In genomic region chr7:99360803-99361414, GRCm38 (mm10) we compare ENCODE assay signal across 8 mouse cellular contexts. TPM values are rescaled to one million over a fixed set of nuclear protein-coding genes. Genes with fewer than 3 reads are reported as not detected.
DNase-seq lines count a peak whose midpoint lies in the region; ATAC-seq and TF ChIP-seq lines count a peak whose summit lies in the region.

No protein-coding gene starts in this region.

- no peak overlapping the region for H3K4me2 ChIP-seq in forebrain, postnatal 0 days (ENCODE audit: low read depth)
- peak overlapping the region; percentile 9; the same call in 1 of the 2 replicates for H3K4me2 ChIP-seq in midbrain, embryonic 11.5 days

- peak overlapping the region; percentile 90 for H3K27ac ChIP-seq in heart, embryonic 10.5 days
- H3K27ac ChIP-seq in ES-E14 (ENCODE audit: insufficient read depth, low read depth, low read length, poor library complexity, severe bottlenecking) = peak overlapping the region; percentile 2; the same call in 1 of the 2 replicates
- peak overlapping the region; percentile 60 for H3K27ac ChIP-seq in forebrain, postnatal 0 days (ENCODE audit: low read depth, low read length)
- H3K27ac ChIP-seq in midbrain, embryonic 11.5 days (ENCODE audit: low read depth, low read length) = peak overlapping the region; percentile 95

- no peak for TF ChIP-seq CTCF in forebrain, postnatal 0 days (IDR thresholded peaks at IDR 0.05; ENCODE audit: low read depth)

- H3K4me1 ChIP-seq in heart, embryonic 10.5 days = peaks cover 43% of the 10 kb centered on the region
- peaks cover 8 to 24% of the 10 kb centered on the region in 2 experiments for H3K4me1 ChIP-seq in ES-E14 (ENCODE audit: control insufficient read depth in 2 of 2, insufficient read depth in 2 of 2, low read length in 2 of 2, poor library complexity in 1 of 2)
- peaks cover 8% of the 10 kb centered on the region for H3K4me1 ChIP-seq in forebrain, postnatal 0 days (ENCODE audit: insufficient read depth)
- peaks cover 32% of the 10 kb centered on the region for H3K4me1 ChIP-seq in midbrain, embryonic 11.5 days (ENCODE audit: control insufficient read depth, insufficient read depth, low read length)

- in situ Hi-C loops in ES-E14 (cut with MboI; ENCODE audit: low sequenced_read_pairs in 2 of 2, unreplicated experiment in 2 of 2) = no loop called here

- 0 out of 2 replicates have a peak overlapping the region, but pooled peaks have one; percentile 35 for H3K4me3 ChIP-seq in heart, embryonic 10.5 days
- no peak overlapping the region for H3K4me3 ChIP-seq in ES-E14 (ENCODE audit: insufficient read depth in 1 of 2, low read depth in 1 of 2, low read length in 2 of 2, poor library complexity in 1 of 2, severe bottlenecking in 1 of 2)
- H3K4me3 ChIP-seq in forebrain, postnatal 0 days (ENCODE audit: low read depth, low read length) = no peak overlapping the region
- H3K4me3 ChIP-seq in midbrain, embryonic 11.5 days (ENCODE audit: low read depth, low read length) = no peak overlapping the region

- no peaks in the 10 kb centered on the region for H3K9me3 ChIP-seq in heart, embryonic 10.5 days
- H3K9me3 ChIP-seq in ES-E14 (ENCODE audit: control insufficient read depth, insufficient read depth, low read depth, low read length) = no peaks in the 10 kb centered on the region
- no peaks in the 10 kb centered on the region for H3K9me3 ChIP-seq in forebrain, postnatal 0 days (ENCODE audit: low read length)
- H3K9me3 ChIP-seq in midbrain, embryonic 11.5 days (ENCODE audit: control insufficient read depth, low read length) = no peaks in the 10 kb centered on the region

- H3K27me3 ChIP-seq in heart, embryonic 10.5 days (ENCODE audit: insufficient read depth, poor library complexity, severe bottlenecking) = no peaks in the 10 kb centered on the region
- no peaks in the 10 kb centered on the region for H3K27me3 ChIP-seq in forebrain, postnatal 0 days (ENCODE audit: insufficient read depth, low read length)
- H3K27me3 ChIP-seq in midbrain, embryonic 11.5 days (ENCODE audit: control insufficient read depth, insufficient read depth, low read length) = no peaks in the 10 kb centered on the region

- no peak for DNase-seq in heart, embryonic 10.5 days (ENCODE audit: low spot score)
- no peak for DNase-seq in heart, postnatal 25 days (ENCODE audit: low spot score)
- DNase-seq in ES-E14 (ENCODE audit: low read depth, low spot score) = no peak
- no peak for DNase-seq in forebrain, postnatal 0 days
- DNase-seq in midbrain, embryonic 11.5 days (ENCODE audit: low spot score, missing footprints) = no peak
- no peak for DNase-seq in frontal cortex, postnatal 14 days (ENCODE audit: low spot score in 2 of 2)
- no peak for DNase-seq in ovary, postnatal 10 days (ENCODE audit: low spot score)
- DNase-seq in cerebellum, postnatal 4 days (ENCODE audit: low spot score in 2 of 2) = no peak

- ATAC-seq in forebrain, postnatal 0 days = no peak
- no peak for ATAC-seq in midbrain, embryonic 11.5 days (ENCODE audit: low FRiP score)

- WGBS in heart, embryonic 10.5 days = 33% methylated on average over 8 of the region's 8 CpGs
- 26% methylated on average over 8 of the region's 8 CpGs for WGBS in forebrain, postnatal 0 days
- 17% methylated on average over 8 of the region's 8 CpGs for WGBS in midbrain, embryonic 11.5 days

- no peak overlapping the region for H3K9ac ChIP-seq in ES-E14 (ENCODE audit: insufficient read depth, low read depth, low read length, poor library complexity, severe bottlenecking)
- no peak overlapping the region for H3K9ac ChIP-seq in forebrain, postnatal 0 days
- peak overlapping the region; percentile 54 for H3K9ac ChIP-seq in midbrain, embryonic 11.5 days (ENCODE audit: low read length)

- intact Hi-C loops in heart, postnatal 25 days (cut with DNase I) = no loop called here

- no peaks in the 10 kb centered on the region for H3K36me3 ChIP-seq in heart, embryonic 10.5 days
- H3K36me3 ChIP-seq in ES-E14 (ENCODE audit: control insufficient read depth, insufficient read depth, low read length, poor library complexity, severe bottlenecking) = no peaks in the 10 kb centered on the region
- H3K36me3 ChIP-seq in forebrain, postnatal 0 days (ENCODE audit: insufficient read depth) = no peaks in the 10 kb centered on the region
- H3K36me3 ChIP-seq in midbrain, embryonic 11.5 days (ENCODE audit: control insufficient read depth, insufficient read depth, low read length) = no peaks in the 10 kb centered on the region

TF ChIP-seq in ES-E14, 5 proteins besides CTCF, POLR2A, EP300 and RAD21:
- TF ChIP-seq MAFK (IDR thresholded peaks at IDR 0.05; ENCODE audit: insufficient read depth, low read depth, low read length) = no peak
- no peak for TF ChIP-seq HCFC1 (IDR thresholded peaks at IDR 0.05; ENCODE audit: borderline replicate concordance, insufficient read depth, low read length)
- no peak for TF ChIP-seq ZNF384 (IDR thresholded peaks at IDR 0.05; ENCODE audit: low read depth, low read length)
- TF ChIP-seq CHD2 (IDR thresholded peaks at IDR 0.05; ENCODE audit: low read depth, low read length) = no peak
- TF ChIP-seq ZC3H11A (IDR thresholded peaks at IDR 0.05; ENCODE audit: borderline replicate concordance, low read depth, low read length) = no peak

RNA-seq across cellular contexts. Expression of gene Serpinh1, which starts 7.9 kb away (rescaled TPM):
- polyA plus RNA-seq in heart, embryonic 10.5 days (2016; fragmentation: Nextera tagmentation; extraction: Ambion mirVana) = 1,580 and 1,787 TPM in 2 replicates
- total RNA-seq in heart, postnatal 25 days (2021) = 100 to 1,000 TPM; 378 to 449 TPM
- 337 and 500 TPM in 2 replicates for total RNA-seq in ES-E14 (2012; rRNA removed)
- total RNA-seq in forebrain, postnatal 0 days (2014; rRNA removed) = 127 and 160 TPM in 2 replicates
- polyA plus RNA-seq in forebrain, postnatal 0 days (2015; fragmentation: Nextera tagmentation; extraction: Ambion mirVana) = 117 and 121 TPM in 2 replicates
- 202 and 210 TPM in 2 replicates for polyA plus RNA-seq in midbrain, embryonic 11.5 days (2014; fragmentation: Nextera tagmentation; extraction: Ambion mirVana)

RNA-seq across cellular contexts. Expression of gene Gdpd5, which starts 20.3 kb away (rescaled TPM):
- 24.2 and 31.6 TPM in 2 replicates for polyA plus RNA-seq in heart, embryonic 10.5 days (2016; fragmentation: Nextera tagmentation; extraction: Ambion mirVana)
- 10 to 100 TPM; 20.1 to 24.1 TPM for total RNA-seq in heart, postnatal 25 days (2021)
- 8.3 and 10.2 TPM in 2 replicates for total RNA-seq in ES-E14 (2012; rRNA removed)
- 36.2 and 41.2 TPM in 2 replicates for total RNA-seq in forebrain, postnatal 0 days (2014; rRNA removed)
- 30.9 and 38.2 TPM in 2 replicates for polyA plus RNA-seq in forebrain, postnatal 0 days (2015; fragmentation: Nextera tagmentation; extraction: Ambion mirVana)
- polyA plus RNA-seq in midbrain, embryonic 11.5 days (2014; fragmentation: Nextera tagmentation; extraction: Ambion mirVana) = 16.2 and 16.7 TPM in 2 replicates

Comparison
In these comparisons a context has a peak if more than half of its experiments do, and no peak if none do; other contexts are left out.
1. H3K27ac ChIP-seq: peak in every context shown above with its lines; median percentile 95 in midbrain, embryonic 11.5 days; 90 in heart, embryonic 10.5 days; 60 in forebrain, postnatal 0 days; 2 in ES-E14.